Mouse (Mus musculus): ENCODE results near the gene Morc4. TPM values are rescaled to one million over a fixed set of nuclear protein-coding genes. Genes with fewer than 3 reads are reported as not detected.

Gene Morc4
- total RNA-seq, 4 experiments from 2014 or later, result 3.0 to 6.5 (median 4.2) TPM

Other genes starting within 250 kb of the Morc4 start
- gene Tbc1d8b, start 186.7 kb downstream of the Morc4 start, total RNA-seq (2022), result 1 to 10 TPM; 3.1 to 5.6 (median 4.1) TPM
- gene Gm15013, start 157.2 kb downstream of the Morc4 start, total RNA-seq (2022), result not detected
- not detected for gene Ripply1, start 89.3 kb downstream of the Morc4 start, total RNA-seq (2022)
- 1 to 10 TPM in 1 of 4 experiments, under 1 TPM in 3; 0.20 to 2.2 (median 0.34) TPM for gene Cldn2, start 70.8 kb downstream of the Morc4 start, total RNA-seq (2022)
- gene Rbm41, start 126.9 kb upstream of the Morc4 start, total RNA-seq (2022), result 10 to 100 TPM in 1 of 4 experiments, 1 to 10 TPM in 3; 7.1 to 14.5 (median 8.9) TPM
- 1 to 10 TPM in 1 of 4 experiments, under 1 TPM in 1, not detected in 2; 0.82 to 1.3 TPM for gene Nup62cl, start 191.0 kb upstream of the Morc4 start, total RNA-seq (2022)
- not detected for gene Pih1h3b, start 191.2 kb upstream of the Morc4 start, total RNA-seq (2022)